Mouse (Mus musculus) C2C12 (cell line): ENCODE data around the gene S100a10. TPM values are rescaled to one million over a fixed set of nuclear protein-coding genes. Genes with fewer than 3 reads are reported as not detected.
A peak's percentile ranks its signal among the peaks of the same experiment; 100 is the strongest.

Source experiments
- H3K27me3 ChIP-seq: one replicate; pipeline ENCODE4 v1.6.1; 2011; ENCODE audit not compliant: control insufficient read depth, insufficient read depth, insufficient read length
- H3K36me3 ChIP-seq: one replicate; pipeline ENCODE4 v1.6.1; 2011; ENCODE audit not compliant: control insufficient read depth, insufficient read depth
- H3K4me3 ChIP-seq: one replicate; pipeline ENCODE4 v1.5.1; 2011; ENCODE audit warnings: mild to moderate bottlenecking, control low read depth; ENCODE audit not compliant: poor library complexity, insufficient read depth, severe bottlenecking
- H3K79me2 ChIP-seq: one replicate; pipeline ENCODE4 v1.6.1; 2011; ENCODE audit not compliant: control insufficient read depth, insufficient read depth
- H3K79me3 ChIP-seq: one replicate; pipeline ENCODE4 v1.6.1; 2011; ENCODE audit warnings: low read depth, control low read depth
- H3ac ChIP-seq: one replicate; pipeline ENCODE3; 2011; ENCODE audit warnings: low read depth; ENCODE audit not compliant: control insufficient read depth, insufficient read length
- CEBPB ChIP-seq: IDR thresholded peaks from one replicate; pipeline ENCODE4 v1.6.1; 2011; ENCODE audit warnings: low read depth, mild to moderate bottlenecking, control low read depth, moderate library complexity
- CTCF ChIP-seq: IDR thresholded peaks from one replicate; pipeline ENCODE4 v1.5.1; 2011; ENCODE audit not compliant: control insufficient read depth, insufficient read depth, insufficient read length
- FOSL1 ChIP-seq: IDR thresholded peaks from one replicate; pipeline ENCODE4 v1.8.0; 2011; ENCODE audit warnings: mild to moderate bottlenecking, low read length; ENCODE audit not compliant: poor library complexity, insufficient read depth, severe bottlenecking
- MAX ChIP-seq: IDR thresholded peaks from one replicate; pipeline ENCODE4 v1.6.1; 2011; ENCODE audit warnings: mild to moderate bottlenecking, control low read depth
- MYOD1 ChIP-seq: IDR thresholded peaks from one replicate; pipeline ENCODE4 v1.6.1; 2011; ENCODE audit warnings: low read depth; ENCODE audit not compliant: control insufficient read depth, insufficient read length
- MYOG ChIP-seq: IDR thresholded peaks from one replicate; pipeline ENCODE4 v1.6.1; 2011; ENCODE audit not compliant: control insufficient read depth, insufficient read length; ENCODE audit errors: extremely low read depth
- USF1 ChIP-seq: IDR thresholded peaks from one replicate; pipeline ENCODE4 v1.6.1; 2011; ENCODE audit warnings: low read depth, mild to moderate bottlenecking, control low read depth, moderate library complexity
- long read RNA-seq, 2 experiments: library from polyadenylated mRNA; unstranded; transcript quantifications; one replicate each; pipeline ENCODE4 v2.0.0; 2019 to 2020
- polyA plus RNA-seq: library from polyadenylated mRNA; unstranded; fragments of >200 nt; fragmentation: generic; extraction: Trizol; gene quantifications from one replicate; pipeline ENCODE4 v1.2.1, GENCODE M21; 2012; ENCODE audit warnings: missing spikeins

The S100a10 gene
- polyA plus RNA-seq, result 1,750 TPM
- long read RNA-seq, experiment 1, transcript S100a10-201 (3 exons, 685 nt), result major isoform, 909 of 988 reads
- long read RNA-seq, experiment 1, partial matches to known transcripts, result 71 of 988 reads
- long read RNA-seq, experiment 1, other reads (novel, unspliced or antisense), result 8 of 988 reads
- long read RNA-seq, experiment 2, transcript S100a10-201 (3 exons, 685 nt), result major isoform, 235 of 239 reads
- long read RNA-seq, experiment 2, partial matches to known transcripts, result 1 of 239 reads
- long read RNA-seq, experiment 2, other reads (novel, unspliced or antisense), result 3 of 239 reads

DNA sequence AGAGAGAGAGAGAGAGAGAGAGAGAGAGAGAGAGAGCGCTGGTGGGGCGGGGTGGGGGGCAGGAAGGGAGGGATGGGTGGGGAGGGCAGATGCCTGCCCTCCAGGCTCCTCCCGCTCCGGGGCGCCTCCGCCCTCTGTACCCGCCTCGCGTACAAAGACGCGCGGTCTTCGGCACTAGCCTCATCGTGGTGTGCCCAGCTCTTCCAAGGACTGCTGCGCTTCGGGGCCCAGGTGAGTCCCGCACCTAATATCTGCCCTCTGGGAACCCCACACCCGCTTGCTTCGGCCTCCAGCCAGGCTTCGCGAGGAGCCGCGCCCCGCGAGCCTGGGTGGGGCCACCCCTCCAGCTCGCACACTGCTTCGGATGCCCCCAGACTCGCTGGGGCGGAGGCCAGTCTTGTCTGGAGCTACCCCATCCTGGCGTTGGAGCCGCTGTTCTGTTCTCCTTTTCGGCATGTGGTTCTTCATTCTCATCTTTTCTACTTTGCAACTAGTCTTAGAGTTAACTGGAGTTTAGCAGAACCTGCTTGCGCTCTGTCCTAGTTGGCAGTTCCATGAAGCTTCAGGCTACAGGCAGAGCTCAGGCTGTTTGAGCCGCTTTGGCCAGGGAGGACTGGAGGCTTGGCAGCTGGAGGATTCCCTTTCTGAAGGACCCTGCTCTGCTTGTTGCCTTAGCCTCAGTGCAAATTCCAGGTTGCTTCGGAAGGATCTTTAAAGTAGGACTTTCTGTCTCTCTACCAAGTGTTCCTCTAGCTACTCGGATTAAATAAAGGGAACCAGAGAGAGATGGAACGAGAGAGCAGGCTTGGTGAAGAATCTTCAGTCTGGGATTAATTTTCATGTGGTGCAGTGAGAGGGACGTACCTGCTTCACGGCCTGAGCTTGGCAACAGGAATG is at the start of gene S100a10:
S100a10 (plus strand) TSS at position 100 of the 897 bp plus-strand sequence.
- H3K36me3 ChIP-seq, result peaks cover 32% of the 10 kb centered on the region
- TF ChIP-seq MAX (no peak), USF1 (no peak), MYOG (no peak), FOSL1 (no peak), CTCF (no peak), MYOD1 (no peak), CEBPB (no peak)
- H3K27me3 ChIP-seq, result no peaks in the 10 kb centered on the region
- peaks cover 52% of the 10 kb centered on the region for H3K79me2 ChIP-seq
- peak within 1 kb of the TSS; percentile 100 for H3ac ChIP-seq
- H3K79me3 ChIP-seq, result peaks cover 43% of the 10 kb centered on the region
- H3K4me3 ChIP-seq, result peak within 1 kb of the TSS; percentile 71

DNA sequence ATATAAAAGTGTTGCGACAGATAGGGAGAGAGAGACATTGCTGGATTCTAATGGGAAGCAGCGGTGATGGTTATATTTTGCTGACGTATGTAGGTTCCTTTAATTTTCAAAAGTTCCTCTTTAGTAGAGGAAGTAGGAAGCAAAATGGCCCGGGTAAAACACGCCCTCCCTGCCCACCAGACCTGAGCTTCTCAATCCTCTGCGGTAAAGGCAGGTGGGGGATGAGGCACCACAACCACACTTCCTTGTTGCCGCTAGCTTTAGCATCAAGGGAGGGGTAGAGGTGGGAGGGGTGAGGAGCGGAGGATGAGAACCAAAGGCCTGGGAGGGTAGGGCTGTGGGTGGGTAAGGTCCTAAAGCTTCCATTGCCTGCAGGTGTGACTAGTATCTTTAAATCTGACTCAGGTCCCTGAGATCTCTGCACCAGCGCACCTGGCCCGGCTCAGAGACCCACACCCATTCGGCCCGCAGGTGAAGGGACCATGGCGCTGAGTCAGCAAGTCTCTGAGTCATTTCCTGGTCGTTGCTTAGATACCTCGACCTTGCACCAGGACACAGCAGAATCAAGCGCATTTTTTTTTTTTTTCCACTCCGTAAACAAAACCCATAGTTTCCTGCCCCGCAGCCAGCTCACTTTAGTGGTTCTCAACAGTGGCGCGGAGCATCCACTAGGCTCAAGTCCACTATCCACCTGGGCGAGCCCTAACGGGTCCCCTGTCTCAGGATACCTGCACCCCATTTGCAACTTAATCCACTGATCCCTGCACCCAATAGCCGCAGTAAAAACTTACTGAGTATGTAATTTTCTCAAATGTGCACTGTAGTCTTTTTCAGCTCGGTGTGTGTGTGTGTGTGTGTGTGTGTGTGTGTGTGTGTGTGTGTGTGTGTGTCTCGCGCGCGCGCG is 48.7 kb upstream of the S100a10 start:
- Histone ChIP-seq H3K27me3 (no peaks in the 10 kb centered on the region), H3K4me3 (no peak overlapping the region)

DNA sequence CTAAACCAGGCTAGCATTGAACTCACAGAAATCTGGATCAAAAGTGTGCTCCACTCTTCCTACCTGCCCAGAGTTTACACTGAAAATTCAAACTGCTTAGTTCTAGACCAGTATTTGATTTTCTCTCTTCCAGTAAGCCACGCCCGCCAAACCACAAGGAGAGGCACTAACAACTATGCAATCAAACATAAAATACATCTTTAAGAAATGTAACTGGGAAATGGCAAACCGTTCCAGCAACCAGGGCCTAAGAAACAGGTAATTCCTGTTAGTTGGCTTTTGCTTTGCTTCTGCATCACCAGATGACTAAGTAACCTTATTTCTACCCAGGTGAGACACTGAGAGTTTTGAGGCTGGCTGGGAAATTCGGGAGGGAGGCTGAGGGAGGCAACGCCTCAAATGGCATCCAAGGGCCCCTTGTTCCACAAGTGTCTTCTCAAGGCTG is 48.0 kb upstream of the S100a10 start:
- TF ChIP-seq MYOG (no peak), FOSL1 (no peak), CTCF (no peak), MYOD1 (no peak), CEBPB (no peak), MAX (no peak), USF1 (no peak)
- no peak overlapping the region for H3ac ChIP-seq
- no peaks in the 10 kb centered on the region for H3K79me3 ChIP-seq
- no peaks in the 10 kb centered on the region for H3K36me3 ChIP-seq
- no peaks in the 10 kb centered on the region for H3K27me3 ChIP-seq
- no peaks in the 10 kb centered on the region for H3K79me2 ChIP-seq
- no peak overlapping the region for H3K4me3 ChIP-seq

More for the DNA sequence above, 48.7 kb upstream of the S100a10 start:
- Histone ChIP-seq H3K79me2 (no peaks in the 10 kb centered on the region), H3K79me3 (no peaks in the 10 kb centered on the region), H3K36me3 (no peaks in the 10 kb centered on the region), H3ac (no peak overlapping the region)
- no peak for TF ChIP-seq MAX
- TF ChIP-seq MYOG, result no peak
- TF ChIP-seq USF1, result no peak
- no peak for TF ChIP-seq CEBPB
- no peak for TF ChIP-seq CTCF
- no peak for TF ChIP-seq FOSL1
- no peak for TF ChIP-seq MYOD1

DNA sequence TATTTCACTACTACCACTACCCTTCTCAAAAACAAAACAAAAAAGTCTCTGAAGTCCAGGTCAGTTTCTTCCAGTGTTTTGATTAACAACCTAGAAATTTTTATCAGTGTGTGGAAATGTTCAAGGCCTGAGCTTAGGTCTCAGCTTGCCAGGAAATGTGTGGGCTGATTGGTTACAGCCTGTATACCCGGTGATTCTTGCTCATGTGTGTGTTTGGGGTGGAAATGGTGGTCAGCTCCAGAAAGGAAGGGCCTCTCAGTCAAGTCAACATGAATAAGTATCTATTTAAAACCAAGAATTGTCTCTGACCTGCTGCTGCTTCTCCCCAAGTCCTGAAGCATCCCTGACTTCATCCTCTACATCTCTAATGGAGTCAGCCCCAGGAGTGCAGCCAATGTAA is 45.6 kb upstream of the S100a10 start:
- no peaks in the 10 kb centered on the region for H3K36me3 ChIP-seq

DNA sequence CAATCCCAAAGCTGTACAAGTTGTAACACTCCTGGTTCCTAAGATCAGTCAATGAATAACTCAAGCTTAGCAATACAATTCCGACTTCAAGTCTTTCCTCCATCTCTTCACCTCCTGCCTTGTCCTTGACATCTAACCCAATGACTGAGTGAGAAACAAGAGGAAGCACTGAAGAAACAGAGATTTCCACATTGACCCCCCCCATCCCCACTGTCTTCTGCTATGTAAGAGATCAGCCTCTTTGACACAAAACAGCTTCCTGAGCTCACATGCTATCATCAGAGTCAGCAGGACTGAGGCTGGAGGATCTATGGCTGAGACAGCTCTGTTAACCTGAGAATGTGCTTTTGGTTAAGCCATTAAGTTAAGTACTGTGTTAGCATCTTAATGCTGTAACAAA is 43.8 kb upstream of the S100a10 start:
- no peaks in the 10 kb centered on the region for H3K79me2 ChIP-seq
- no peak overlapping the region for H3K4me3 ChIP-seq
- H3ac ChIP-seq, result no peak overlapping the region
- no peaks in the 10 kb centered on the region for H3K27me3 ChIP-seq
- H3K36me3 ChIP-seq, result no peaks in the 10 kb centered on the region
- TF ChIP-seq FOSL1 (no peak), MYOG (no peak), MYOD1 (no peak), USF1 (no peak), CEBPB (no peak), MAX (no peak), CTCF (no peak)
- H3K79me3 ChIP-seq, result no peaks in the 10 kb centered on the region

More for the DNA sequence above, 45.6 kb upstream of the S100a10 start:
- Histone ChIP-seq H3ac (no peak overlapping the region), H3K4me3 (no peak overlapping the region), H3K27me3 (no peaks in the 10 kb centered on the region), H3K79me2 (no peaks in the 10 kb centered on the region), H3K79me3 (no peaks in the 10 kb centered on the region)
- TF ChIP-seq CEBPB (no peak), MAX (no peak), MYOG (no peak), FOSL1 (no peak), USF1 (no peak), CTCF (no peak), MYOD1 (no peak)
